8 mouse cellular contexts compared by ENCODE assay signal in genomic region chr1:87639724-87640123, GRCm38 (mm10). TPM values are rescaled to one million over a fixed set of nuclear protein-coding genes. Genes with fewer than 3 reads are reported as not detected.
A peak's percentile ranks its signal among the peaks of the same experiment; 100 is the strongest.
DNase-seq lines count a peak whose midpoint lies in the region; ATAC-seq and TF ChIP-seq lines count a peak whose summit lies in the region.

No protein-coding gene starts in this region.

- TF ChIP-seq CTCF in heart, adult 2 months (IDR thresholded peaks at IDR 0.05): no peak
- no peak for TF ChIP-seq CTCF in spleen, adult 2 months (IDR thresholded peaks at IDR 0.05; ENCODE audit: extremely low read depth, insufficient read depth, insufficient read length, insufficient replicate concordance)
- no peak for TF ChIP-seq CTCF in stomach, postnatal 0 days (IDR thresholded peaks at IDR 0.05; ENCODE audit: low read depth)

- intact Hi-C loops in heart, adult 2 months (cut with DNase I): no loop called here
- intact Hi-C loops in heart, postnatal 25 days (cut with DNase I): no loop called here

- H3K4me3 ChIP-seq in heart, adult 2 months: peak overlapping the region; percentile 23; the same call in 1 of the 2 replicates
- no peak overlapping the region for H3K4me3 ChIP-seq in spleen, adult 2 months (ENCODE audit: extremely low read depth, insufficient read depth, insufficient read length)
- no peak overlapping the region for H3K4me3 ChIP-seq in limb, embryonic 14.5 days (replicated peaks; ENCODE audit: low read length)
- no peak overlapping the region for H3K4me3 ChIP-seq in stomach, postnatal 0 days (ENCODE audit: low read depth, low read length)

- no peaks in the 10 kb centered on the region for H3K79me2 ChIP-seq in heart, adult 2 months (replicated peaks; ENCODE audit: control insufficient read depth, insufficient read depth, low read length)

- H3K4me1 ChIP-seq in heart, adult 2 months (ENCODE audit: control insufficient read depth, insufficient read depth, low read length): peaks cover 7% of the 10 kb centered on the region
- peaks cover 45% of the 10 kb centered on the region for H3K4me1 ChIP-seq in spleen, adult 2 months (ENCODE audit: control insufficient read depth, insufficient read depth, insufficient read length)
- H3K4me1 ChIP-seq in limb, embryonic 14.5 days (ENCODE audit: control insufficient read depth, insufficient read depth, low read length): no peaks in the 10 kb centered on the region
- H3K4me1 ChIP-seq in stomach, postnatal 0 days (replicated peaks; ENCODE audit: control insufficient read depth, insufficient read depth): no peaks in the 10 kb centered on the region

- WGBS in heart, adult 2 months: 52% methylated on average over 8 of the region's 8 CpGs
- 39% methylated on average over 8 of the region's 8 CpGs for WGBS in spleen, adult 2 months
- 88% methylated on average over 8 of the region's 8 CpGs for WGBS in limb, embryonic 14.5 days
- 77% methylated on average over 8 of the region's 8 CpGs for WGBS in stomach, postnatal 0 days

- H3K9me3 ChIP-seq in limb, embryonic 14.5 days (ENCODE audit: control insufficient read depth, low read length): no peaks in the 10 kb centered on the region
- no peaks in the 10 kb centered on the region for H3K9me3 ChIP-seq in stomach, postnatal 0 days (ENCODE audit: control insufficient read depth, low read length)

- TF ChIP-seq EP300 in heart, adult 2 months (IDR thresholded peaks at IDR 0.05; ENCODE audit: insufficient read depth, low read depth, low read length): no peak
- no peak for TF ChIP-seq EP300 in stomach, postnatal 0 days (optimal IDR thresholded peaks at IDR 0.05)

- H3K9ac ChIP-seq in heart, adult 2 months (ENCODE audit: low read depth, low read length): no peak overlapping the region
- H3K9ac ChIP-seq in limb, embryonic 14.5 days (ENCODE audit: low read depth, low read length, severe bottlenecking): no peak overlapping the region
- H3K9ac ChIP-seq in stomach, postnatal 0 days (ENCODE audit: low read length): no peak overlapping the region

- TF ChIP-seq POLR2A in heart, adult 2 months (IDR thresholded peaks at IDR 0.05; ENCODE audit: insufficient read depth, low read depth, low read length): no peak
- TF ChIP-seq POLR2A in spleen, adult 2 months (IDR thresholded peaks at IDR 0.05; ENCODE audit: low read depth, low read length): no peak
- no peak for TF ChIP-seq POLR2A in limb, embryonic 14.5 days (IDR thresholded peaks at IDR 0.05; ENCODE audit: borderline replicate concordance, extremely low read depth, insufficient read depth, insufficient read length)

- DNase-seq in heart, adult 2 months: no peak
- no peak for DNase-seq in heart, postnatal 25 days (ENCODE audit: low spot score)
- DNase-seq in spleen, adult 2 months (ENCODE audit: low read depth in 1 of 2, low spot score in 2 of 2): no peak
- no peak for DNase-seq in spleen, postnatal 10 days (ENCODE audit: low spot score in 2 of 2)
- no peak for DNase-seq in limb, embryonic 14.5 days (ENCODE audit: low spot score)
- no peak for DNase-seq in stomach, postnatal 0 days (ENCODE audit: low spot score)
- DNase-seq in spleen, postnatal 36 days (ENCODE audit: low spot score in 2 of 2): no peak
- no peak for DNase-seq in thymus, postnatal 0 days (ENCODE audit: low spot score)

- peak overlapping the region; percentile 84 for H3K27ac ChIP-seq in heart, adult 2 months
- H3K27ac ChIP-seq in spleen, adult 2 months (ENCODE audit: insufficient read depth, low read length): peak overlapping the region; percentile 91
- H3K27ac ChIP-seq in limb, embryonic 14.5 days (replicated peaks; ENCODE audit: low read depth, low read length): peak overlapping the region; percentile 65; the same call in 1 of the 2 replicates
- H3K27ac ChIP-seq in stomach, postnatal 0 days (replicated peaks): peak overlapping the region; percentile 30; the same call in 1 of the 2 replicates

- H3K4me2 ChIP-seq in limb, embryonic 14.5 days (replicated peaks; ENCODE audit: low read depth, low read length, severe bottlenecking): no peak overlapping the region
- no peak overlapping the region for H3K4me2 ChIP-seq in stomach, postnatal 0 days (replicated peaks; ENCODE audit: low read depth)

- no peak for ATAC-seq in limb, embryonic 14.5 days (ENCODE audit: low FRiP score, low read depth)
- ATAC-seq in stomach, postnatal 0 days (ENCODE audit: low FRiP score, low TSS enrichment): no peak

- no peaks in the 10 kb centered on the region for H3K36me3 ChIP-seq in heart, adult 2 months (ENCODE audit: control insufficient read depth, insufficient read depth, low read length)
- H3K36me3 ChIP-seq in spleen, adult 2 months (ENCODE audit: control insufficient read depth, insufficient read depth, low read length): peaks cover 18% of the 10 kb centered on the region
- H3K36me3 ChIP-seq in limb, embryonic 14.5 days (ENCODE audit: control insufficient read depth, insufficient read depth, low read length): no peaks in the 10 kb centered on the region
- H3K36me3 ChIP-seq in stomach, postnatal 0 days (ENCODE audit: control insufficient read depth, insufficient read depth, low read length): no peaks in the 10 kb centered on the region

- H3K27me3 ChIP-seq in heart, adult 2 months (ENCODE audit: control insufficient read depth, insufficient read depth, low read length): peaks cover 2% of the 10 kb centered on the region; the same call in 1 of the 2 replicates
- H3K27me3 ChIP-seq in spleen, adult 2 months (ENCODE audit: control insufficient read depth, insufficient read depth, low read length): no peaks in the 10 kb centered on the region
- no peaks in the 10 kb centered on the region for H3K27me3 ChIP-seq in limb, embryonic 14.5 days (ENCODE audit: control insufficient read depth, insufficient read depth, low read length)
- H3K27me3 ChIP-seq in stomach, postnatal 0 days (ENCODE audit: control insufficient read depth, insufficient read depth, low read length): no peaks in the 10 kb centered on the region

RNA-seq across cellular contexts. Expression of gene Inpp5d, which starts 19.6 kb away (rescaled TPM):
- total RNA-seq in heart, adult 2 months (2021): 10 to 100 TPM; 13.2 to 13.8 TPM
- polyA plus RNA-seq in heart, adult 2 months (2012; rRNA removed): 8.4 and 13.5 TPM in 2 replicates
- 10 to 100 TPM; 10.4 to 12.5 TPM for total RNA-seq in heart, postnatal 25 days (2021)
- 204 and 282 TPM in 2 replicates for polyA plus RNA-seq in spleen, adult 2 months (2012; rRNA removed)
- 9.4 and 9.7 TPM in 2 replicates for polyA plus RNA-seq in limb, embryonic 14.5 days (2012; rRNA removed)
- 5.9 and 9.8 TPM in 2 replicates for polyA plus RNA-seq in limb, embryonic 14.5 days (2014; fragmentation: Nextera tagmentation; extraction: Ambion mirVana)
- polyA plus RNA-seq in stomach, postnatal 0 days (2015; fragmentation: Nextera tagmentation; extraction: Ambion mirVana): 2.6 and 2.8 TPM in 2 replicates
- polyA plus RNA-seq in thymus, postnatal 0 days (2015; fragmentation: Nextera tagmentation; extraction: Ambion mirVana): 41.0 and 43.6 TPM in 2 replicates

Comparison
In these comparisons a context has a peak if more than half of its experiments do, and no peak if none do; other contexts are left out.
1. H3K27ac ChIP-seq: peak in every context shown above with its lines; median percentile 91 in spleen, adult 2 months; 84 in heart, adult 2 months; 65 in limb, embryonic 14.5 days; 30 in stomach, postnatal 0 days.